Mouse (Mus musculus) limb, embryonic 10.5 days (tissue): ENCODE measurements around the gene Zfp418. TPM values are rescaled to one million over a fixed set of nuclear protein-coding genes. Genes with fewer than 3 reads are reported as not detected.

Experiments
- polyA plus RNA-seq: library from polyadenylated mRNA; unstranded; fragments of >200 nt; fragmentation: Nextera tagmentation; extraction: Ambion mirVana; gene quantifications from 2 replicates; pipeline ENCODE4 v1.2.1, GENCODE M21; 2016

Gene Zfp418
- polyA plus RNA-seq, 1 experiment from 2014 or later, result 4.2 TPM

Other genes with a start within 250 kb of the Zfp418 start
- 0.35 TPM in 1 of 2 replicates, not detected in the other for gene Aurkc, start 176.0 kb upstream of the Zfp418 start, polyA plus RNA-seq
- gene Zfp954, start 49.8 kb upstream of the Zfp418 start, polyA plus RNA-seq, result 11.3 and 13.5 TPM in 2 replicates
- 3.1 and 4.1 TPM in 2 replicates for gene Zfp773, start 34.6 kb upstream of the Zfp418 start, polyA plus RNA-seq
- 10.0 and 10.4 TPM in 2 replicates for gene Zfp772, start 38.7 kb downstream of the Zfp418 start, polyA plus RNA-seq
- 0.28 TPM in 2 replicates for gene Vmn2r29, start 76.0 kb downstream of the Zfp418 start, polyA plus RNA-seq
- 1.8 and 2.4 TPM in 2 replicates for gene Gm45844, start 107.0 kb downstream of the Zfp418 start, polyA plus RNA-seq
- 23.5 and 32.6 TPM in 2 replicates for gene Clcn4, start 129.5 kb downstream of the Zfp418 start, polyA plus RNA-seq
- not detected in 2 replicates for gene Vmn2r30, start 166.3 kb downstream of the Zfp418 start, polyA plus RNA-seq
- gene Gm45783, start 203.2 kb downstream of the Zfp418 start, polyA plus RNA-seq, result not detected in 2 replicates
- not detected in 2 replicates for gene Vmn2r31, start 228.4 kb downstream of the Zfp418 start, polyA plus RNA-seq